Mouse (Mus musculus): Measurements from ENCODE around the gene Rnf212.
"Not testable (repeated sequence)": the region's sequence is repeated elsewhere in the genome, so short reads cannot be mapped to it uniquely, and the experiment has no call there.

Gene Rnf212

GRCm38 (mm10) chr5:108774630-108775306 is at the start of gene Rnf212:
Gene Rnf212, minus strand, starts transcription at chr5:108774982.
- no peak for DNase-seq

GRCm38 (mm10) chr5:108823276-108823675 is 48.5 kb upstream of the Rnf212 start:
- peak; percentile 1 to 32 for DNase-seq

DNA sequence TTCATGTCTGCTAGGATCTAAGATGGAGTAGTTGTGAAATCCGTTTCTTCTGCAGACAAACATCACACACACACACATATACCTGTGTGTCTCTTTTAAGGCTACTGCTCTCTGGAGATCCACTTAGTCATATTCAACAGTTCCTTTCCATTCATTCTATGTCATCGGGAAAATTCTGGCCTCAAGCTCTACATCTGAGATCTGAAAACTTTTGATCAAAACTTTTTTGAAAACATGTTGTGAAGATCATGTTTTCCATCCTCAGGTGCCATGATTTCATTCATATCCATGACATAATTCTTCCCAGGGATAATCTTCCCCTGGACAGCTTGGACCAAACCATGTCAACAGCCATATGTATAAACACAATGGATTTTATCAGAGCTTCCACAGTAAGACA is 34.0 kb upstream of the Rnf212 start, which contains the start of gene Vmn2r8:
TSS of gene Vmn2r8 (minus strand) at position 101 of the 400 bp plus-strand sequence.
- not testable (repeated sequence) for DNase-seq

DNA sequence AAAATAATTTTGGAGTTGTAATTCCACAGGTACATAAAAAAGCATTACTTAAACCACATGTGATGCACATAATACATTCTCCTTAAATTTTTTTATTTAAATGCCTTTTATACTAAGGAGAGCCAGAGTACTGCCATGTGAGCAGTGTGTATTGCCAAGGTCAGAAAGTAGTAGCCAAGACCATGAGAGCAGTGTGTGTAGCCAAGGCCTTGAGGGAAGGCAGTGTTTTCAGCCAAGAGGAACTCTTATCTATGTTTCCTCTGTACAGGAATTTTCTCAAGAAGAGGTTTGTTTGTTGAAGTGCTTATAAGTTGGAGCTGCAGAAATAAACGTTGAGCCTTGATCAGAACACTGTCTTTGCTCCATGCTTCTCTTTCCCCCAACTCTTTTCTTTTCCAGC is 28.9 kb upstream of the Rnf212 start:
- no peak for DNase-seq

- not testable (repeated sequence) for DNase-seq
These were observed 20.5 kb upstream of the Rnf212 start, which contains the start of gene Tmed11 for GRCm38 (mm10) chr5:108795263-108795662. Gene Tmed11, minus strand, starts transcription at chr5:108795363.

DNA sequence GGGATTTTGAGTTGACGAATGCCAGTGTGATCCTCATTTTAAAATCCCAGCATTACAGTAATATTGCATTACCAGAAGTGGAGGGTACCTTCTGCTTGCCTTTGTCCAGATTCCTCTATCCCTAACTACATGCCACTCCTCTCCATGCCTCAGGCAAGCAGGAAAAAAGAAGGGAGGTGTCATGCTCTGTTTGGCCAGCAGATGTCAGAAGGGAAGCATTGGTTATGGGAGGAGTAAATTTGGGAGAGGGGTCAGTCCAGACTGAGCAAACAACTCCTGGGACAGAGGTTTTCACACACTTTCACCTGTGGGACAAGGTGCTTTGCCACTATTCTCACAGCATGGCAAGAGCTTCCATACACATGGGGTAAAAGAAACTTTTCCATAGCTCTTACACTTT is 15.6 kb upstream of the Rnf212 start:
- peak in 1 of 2 experiments; percentile 42 for DNase-seq

DNA sequence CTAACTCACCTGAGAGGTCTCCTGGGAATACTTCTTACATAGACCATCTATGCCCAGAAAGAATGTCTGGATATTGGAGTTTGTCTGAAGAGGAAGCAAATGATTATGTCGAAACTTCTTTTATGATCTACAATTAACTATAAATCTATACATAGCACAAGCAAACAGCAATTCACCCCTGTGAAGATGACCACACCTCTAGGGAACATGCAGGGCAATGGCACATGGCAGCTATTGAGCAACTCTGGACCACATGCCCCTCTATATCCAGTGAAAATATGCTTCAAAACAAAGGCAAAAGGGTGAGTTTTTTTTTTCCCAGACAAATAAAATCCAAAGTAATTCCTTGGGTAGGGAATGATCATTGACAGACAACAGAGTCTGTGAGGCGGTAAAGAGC is 14.8 kb downstream of the Rnf212 start:
- DNase-seq: no peak

DNA sequence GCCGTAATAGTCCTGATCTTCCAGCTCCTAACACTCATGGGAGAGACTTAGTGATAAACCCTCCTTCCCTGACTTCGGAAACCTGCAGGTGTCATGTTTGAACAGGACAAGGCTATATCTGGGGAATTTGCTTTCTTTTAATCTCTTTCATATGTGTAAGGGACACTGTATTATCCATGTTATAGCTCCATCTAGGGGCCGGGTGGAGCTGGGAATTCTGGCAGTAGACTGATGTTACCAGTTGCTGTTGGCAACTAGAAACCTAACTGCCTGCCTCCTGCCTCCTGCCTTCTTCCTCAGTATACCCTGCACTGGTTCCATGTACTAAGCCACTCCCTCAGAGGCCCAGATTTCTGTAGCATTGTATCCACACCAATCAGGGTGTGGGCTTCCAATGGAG is 16.4 kb downstream of the Rnf212 start:
- DNase-seq: peak; percentile 43 to 68

DNA sequence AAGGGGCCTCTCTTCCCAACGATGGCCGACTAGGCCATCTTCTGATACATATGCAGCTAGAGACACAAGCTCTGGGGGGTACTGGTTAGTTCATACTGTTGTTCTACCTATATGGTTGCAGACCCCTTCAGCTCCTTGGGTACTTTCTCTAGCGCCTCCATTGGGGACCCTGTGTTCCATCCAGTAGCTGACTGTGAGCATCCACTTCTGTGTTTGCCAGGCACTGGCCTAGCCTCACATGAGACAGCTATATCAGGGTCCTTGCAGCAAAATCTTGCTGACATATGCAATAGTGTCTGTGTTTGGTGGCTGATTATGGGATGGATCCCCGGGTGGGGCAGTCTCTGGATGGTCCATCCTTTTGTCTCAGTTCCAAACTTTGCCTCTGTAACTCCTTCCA is 23.5 kb downstream of the Rnf212 start:
- not testable (repeated sequence) for DNase-seq

DNA sequence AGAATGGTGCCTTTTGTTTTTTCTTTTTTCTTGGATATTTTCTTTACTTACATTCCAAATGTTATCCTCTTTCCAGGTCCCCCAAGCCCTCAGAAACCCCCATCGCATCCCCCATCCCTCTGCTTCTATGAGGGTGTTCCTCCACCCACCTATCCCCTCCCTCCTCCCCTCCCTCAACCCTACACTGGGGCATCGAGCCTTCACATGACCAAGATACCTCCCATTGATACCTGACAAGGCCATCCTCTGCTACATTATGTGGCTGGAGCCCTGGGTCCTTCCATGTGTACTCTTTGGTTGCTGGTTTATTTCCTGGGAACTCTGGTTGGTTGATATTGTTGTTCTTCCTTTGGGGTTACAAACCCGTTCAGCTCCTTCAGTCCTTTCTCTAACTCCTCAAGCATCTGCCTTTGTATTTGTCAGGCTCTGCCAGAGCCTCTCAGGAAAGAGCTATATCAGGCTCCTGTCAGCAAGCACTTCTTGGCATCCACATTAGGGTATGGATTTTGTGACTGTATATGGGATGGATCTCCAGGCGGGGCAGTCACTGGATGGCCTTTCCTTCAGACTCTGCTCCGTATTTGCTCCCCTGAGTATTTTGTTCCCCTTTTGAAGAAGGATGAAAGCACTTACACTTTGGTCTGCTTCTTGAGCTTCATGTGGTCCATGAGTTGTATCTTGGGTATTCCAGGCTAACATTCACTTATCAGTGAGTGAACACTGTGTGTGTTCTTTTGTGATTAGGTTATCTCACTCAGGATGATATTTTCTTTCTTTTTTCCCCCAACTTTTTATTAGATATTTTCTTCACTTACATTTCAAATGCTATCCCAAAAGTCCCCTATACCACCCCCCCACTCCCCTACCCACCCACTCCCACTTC is 24.2 kb downstream of the Rnf212 start:
- DNase-seq: no peak

- no peak for DNase-seq
These were observed 30.2 kb downstream of the Rnf212 start for GRCm38 (mm10) chr5:108744629-108745028.

- DNase-seq: peak in 1 of 2 experiments; percentile 15
These were observed 30.9 kb downstream of the Rnf212 start for GRCm38 (mm10) chr5:108743856-108744255.

GRCm38 (mm10) chr5:108742596-108742995 is 32.2 kb downstream of the Rnf212 start:
- DNase-seq: no peak

GRCm38 (mm10) chr5:108741844-108742243 is 32.9 kb downstream of the Rnf212 start:
- no peak for DNase-seq

- no peak for DNase-seq
These were observed 47.4 kb downstream of the Rnf212 start for GRCm38 (mm10) chr5:108727425-108727824.

DNA sequence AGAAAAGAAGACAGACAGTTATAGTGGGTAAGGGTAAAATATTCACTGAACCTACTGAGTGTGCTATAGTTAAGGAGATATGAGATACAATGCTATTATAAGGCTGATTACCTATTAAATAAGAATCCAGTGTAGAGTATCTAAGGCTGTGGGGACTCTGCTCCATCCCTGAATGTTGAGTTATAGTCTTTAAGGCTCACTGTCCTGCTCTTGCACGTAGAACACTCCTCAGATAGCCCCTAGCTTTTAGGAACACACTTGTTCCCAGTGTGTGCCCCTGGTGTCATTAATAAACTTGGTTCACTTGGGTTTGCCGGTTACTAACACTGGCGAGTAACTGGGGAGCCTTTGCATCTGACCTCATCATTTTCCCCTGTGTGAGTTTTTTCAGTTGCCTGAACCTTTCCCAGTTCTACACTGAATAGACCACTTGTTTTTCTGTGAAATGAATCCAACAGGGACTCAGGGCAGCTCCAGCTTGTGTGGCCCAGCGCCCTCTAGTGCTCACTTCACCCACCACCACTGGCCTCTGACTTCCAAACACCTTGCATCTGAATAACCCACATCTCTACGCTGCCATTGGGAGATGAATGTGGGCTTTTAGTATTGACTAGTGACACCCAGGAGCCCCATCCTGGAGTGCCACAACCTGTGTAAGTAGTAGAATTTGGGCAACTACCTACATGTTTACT is 48.1 kb downstream of the Rnf212 start:
- peak; percentile 82 to 93 for DNase-seq

GRCm38 (mm10) chr5:108724006-108724405 is 50.8 kb downstream of the Rnf212 start:
- DNase-seq: peak; percentile 29 to 34

- no peak for DNase-seq
These were observed 55.0 kb downstream of the Rnf212 start for GRCm38 (mm10) chr5:108719761-108720160.

DNA sequence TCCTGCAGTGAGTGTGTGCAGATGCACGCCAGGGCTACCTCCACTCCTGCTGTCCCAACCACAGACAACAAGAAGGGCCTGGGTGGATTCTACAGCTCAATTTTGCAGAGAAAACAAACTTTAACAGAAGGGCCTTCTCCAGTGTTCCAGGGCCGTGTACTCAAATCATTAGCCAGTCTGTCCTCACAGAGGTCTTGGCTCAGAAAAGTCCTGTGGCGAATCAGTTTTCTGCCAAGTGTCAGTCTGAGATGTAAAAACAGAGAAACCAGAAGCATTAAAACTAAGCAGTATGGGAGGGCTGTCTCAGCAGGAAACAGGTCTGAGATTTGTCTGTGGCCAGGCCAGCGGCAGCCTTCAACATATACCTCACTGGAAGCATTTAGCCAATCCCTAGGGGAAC is 56.7 kb downstream of the Rnf212 start:
- no peak for DNase-seq

GRCm38 (mm10) chr5:108715974-108716373 is 58.8 kb downstream of the Rnf212 start:
- no peak for DNase-seq

DNA sequence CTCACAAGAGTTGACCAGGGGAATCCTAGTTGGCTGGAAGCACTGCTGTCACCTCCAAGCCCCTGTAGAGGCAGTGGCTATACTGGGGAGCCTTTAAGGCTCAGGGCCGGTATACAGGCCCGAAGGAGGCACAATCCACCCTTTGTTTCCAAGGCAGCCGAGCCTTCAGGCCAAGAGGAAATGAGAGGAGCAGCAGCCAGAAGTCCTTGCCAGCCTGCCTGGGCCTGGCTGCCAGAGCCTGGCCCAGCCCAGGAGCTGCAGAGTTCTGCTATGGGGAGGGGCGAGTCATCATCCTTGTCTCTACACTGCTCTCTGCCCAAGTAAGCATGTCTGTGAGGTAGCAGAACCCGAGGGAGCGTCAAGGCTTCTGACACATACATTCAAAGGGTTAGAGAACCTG is 60.6 kb downstream of the Rnf212 start:
- DNase-seq: peak; percentile 28 to 38

DNA sequence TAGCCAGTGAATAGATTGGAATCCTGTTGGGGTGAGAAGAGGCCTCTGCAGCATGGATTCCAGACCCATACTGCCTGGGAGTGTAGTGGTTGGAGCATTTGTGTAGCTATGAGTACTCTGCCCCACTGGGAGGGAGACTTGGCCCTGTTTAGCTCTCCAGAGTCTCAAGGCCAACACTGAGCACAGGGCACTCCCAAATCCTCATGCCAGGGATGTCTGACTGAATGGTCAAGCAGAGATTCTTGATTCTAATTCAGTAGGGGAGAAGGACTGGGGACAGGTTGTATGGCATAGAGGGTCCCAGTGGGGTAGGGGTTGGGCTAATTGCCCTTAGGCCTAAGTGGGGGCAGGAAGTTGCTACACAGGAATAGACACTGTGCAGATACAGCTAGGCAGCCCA is 61.1 kb downstream of the Rnf212 start:
- no peak for DNase-seq

DNA sequence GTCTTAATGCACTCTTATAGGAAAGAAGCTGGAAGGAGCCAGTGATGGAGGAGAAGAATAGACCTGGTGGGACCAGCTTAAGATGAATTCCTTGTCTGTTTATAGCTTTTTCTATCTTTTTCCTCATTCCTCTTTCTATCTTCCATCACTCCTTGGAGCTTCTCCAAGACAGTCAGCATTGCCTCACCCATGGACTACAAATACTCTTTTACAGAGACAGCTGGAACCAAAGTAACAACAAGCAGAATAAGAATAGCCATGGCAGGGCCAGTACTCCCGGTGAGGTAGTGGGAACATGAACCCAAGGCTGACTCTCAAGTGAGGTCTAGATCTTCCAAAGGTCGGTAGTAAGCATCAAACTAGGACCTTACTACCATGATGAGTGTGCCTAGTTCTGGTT is 61.7 kb downstream of the Rnf212 start:
- DNase-seq: no peak
